Mouse (Mus musculus) gastrocnemius, postnatal 4 days (tissue): ENCODE results near the gene Fam168a. TPM values are rescaled to one million over a fixed set of nuclear protein-coding genes. Genes with fewer than 3 reads are reported as not detected.

ENCODE experiments used
- DNase-seq, 2 experiments: peaks; one replicate each; pipeline ENCODE4 v3.0.0; 2021 to 2022; ENCODE audit warnings: low spot score in 2 of 2, mixed read lengths in 2 of 2
- long read RNA-seq, 2 experiments: library from polyadenylated mRNA; stranded (forward); transcript quantifications; one replicate each; pipeline ENCODE4 v2.0.0; 2021
- total RNA-seq, 2 experiments: library from RNA; stranded (reverse); gene quantifications; 2 replicates each; pipeline ENCODE4 v1.2.3; 2021

Gene Fam168a
- 10 to 100 TPM; 65.7 to 67.8 TPM for total RNA-seq
- long read RNA-seq, experiment 1, full-length matches to known transcripts = 2 of 16 reads
- long read RNA-seq, experiment 1, partial matches to known transcripts = 0 of 16 reads
- long read RNA-seq, experiment 1, other reads (novel, unspliced or antisense) = 14 of 16 reads
- long read RNA-seq, experiment 2, full-length matches to known transcripts = 5 of 28 reads
- long read RNA-seq, experiment 2, partial matches to known transcripts = 21 of 28 reads
- long read RNA-seq, experiment 2, other reads (novel, unspliced or antisense) = 2 of 28 reads

DNA sequence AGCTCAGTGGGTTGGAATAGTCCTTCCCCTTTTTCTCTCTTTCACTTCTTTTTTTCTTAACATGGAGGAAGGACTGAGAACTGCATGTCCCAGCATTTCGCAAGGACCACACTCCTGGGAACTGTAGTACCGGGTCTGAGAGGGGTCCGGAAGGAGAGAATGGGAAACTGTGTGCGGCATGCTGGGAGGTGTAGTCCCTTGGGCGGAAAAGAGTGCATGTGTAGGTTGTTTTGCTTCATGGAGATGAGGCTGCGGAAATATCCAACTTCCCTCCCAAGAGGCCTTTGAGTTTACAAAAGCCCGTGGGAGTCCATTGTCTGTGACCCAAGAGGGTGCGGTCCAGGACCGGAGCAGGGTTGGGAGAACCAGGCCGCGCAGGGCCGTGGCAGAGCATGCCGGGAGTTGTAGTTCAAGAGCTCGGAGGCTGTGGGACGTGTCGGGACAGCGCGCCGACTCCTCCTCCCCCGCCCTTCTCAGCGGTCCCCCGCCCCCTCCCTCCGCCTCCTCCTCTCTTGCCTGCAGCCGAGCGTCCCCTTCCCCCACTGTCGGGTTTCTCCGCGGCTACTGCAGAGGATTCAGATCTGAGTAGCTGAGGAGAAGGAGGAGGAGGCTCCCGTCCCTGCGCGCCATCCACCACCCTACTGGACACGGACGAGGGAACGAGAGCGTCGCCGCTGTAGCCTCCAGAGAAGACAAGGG is at the start of gene Fam168a:
Fam168a (plus strand) TSS at position 493 of the 699 bp plus-strand sequence.
- peak; percentile 84 to 95 for DNase-seq

DNA sequence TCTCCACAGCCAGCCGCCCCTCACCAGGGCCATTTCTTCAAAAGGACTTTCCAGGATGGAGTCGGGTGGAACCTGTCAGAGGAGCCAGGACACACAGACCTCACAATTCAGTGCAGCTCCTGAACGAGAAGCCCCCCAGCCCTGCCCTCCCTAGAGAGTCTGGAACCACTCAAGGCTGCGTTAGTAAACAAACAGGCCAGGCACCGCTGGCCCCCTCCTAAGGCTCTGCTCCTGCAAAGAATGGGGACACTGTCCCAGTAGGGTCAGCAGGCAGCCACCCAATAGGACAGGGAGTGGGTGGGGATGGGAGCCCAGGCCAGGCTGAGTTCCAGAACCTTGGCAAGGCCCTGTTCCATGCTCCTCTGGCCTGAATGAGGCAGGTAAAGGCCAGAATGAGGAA is 49.7 kb upstream of the Fam168a start:
- no peak for DNase-seq

DNA sequence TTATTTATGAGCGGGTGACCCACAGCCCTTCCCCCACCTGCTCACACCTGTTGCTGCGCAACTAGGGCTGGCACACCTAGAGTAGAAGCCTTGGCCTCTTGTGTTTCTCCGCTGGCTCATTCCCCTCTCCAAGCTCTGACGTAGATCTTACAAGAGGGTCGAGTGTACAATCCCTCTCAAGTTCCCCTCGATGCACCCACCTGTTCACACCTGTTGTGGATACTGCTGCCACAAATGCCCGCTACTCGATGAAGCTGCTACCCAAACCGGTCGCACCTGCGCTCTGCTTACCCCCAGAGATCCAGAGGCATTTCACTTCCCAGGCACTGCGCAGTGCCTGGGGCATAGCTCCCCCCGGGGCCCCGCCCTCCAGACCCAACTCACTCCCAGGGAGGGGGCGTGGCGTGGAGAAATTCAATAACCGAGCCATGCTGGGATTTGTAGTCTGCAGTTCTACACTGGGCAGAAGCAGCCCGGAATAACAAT is 48.3 kb upstream of the Fam168a start:
- peak in 1 of 2 experiments; percentile 39 for DNase-seq

DNA sequence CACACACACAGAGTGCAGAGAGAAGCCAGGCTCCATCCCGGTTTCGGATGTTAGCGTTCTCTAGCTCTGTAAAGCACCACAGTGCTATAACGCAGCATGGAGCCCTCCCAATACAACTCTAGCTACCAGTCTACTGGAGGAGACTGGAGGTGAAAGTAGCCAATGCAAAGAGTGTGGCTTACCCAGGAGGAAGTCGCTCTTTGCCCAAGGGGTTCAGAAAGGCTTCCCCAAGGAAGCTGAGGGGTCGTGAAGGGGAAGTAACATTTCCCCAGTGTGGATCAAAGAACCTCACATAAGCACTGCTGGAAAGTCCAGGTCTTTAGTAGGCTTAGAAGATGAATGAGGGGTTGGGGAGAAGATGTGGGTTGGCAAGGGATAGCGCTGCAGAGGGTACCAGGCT is 45.2 kb upstream of the Fam168a start:
- DNase-seq = no peak

DNA sequence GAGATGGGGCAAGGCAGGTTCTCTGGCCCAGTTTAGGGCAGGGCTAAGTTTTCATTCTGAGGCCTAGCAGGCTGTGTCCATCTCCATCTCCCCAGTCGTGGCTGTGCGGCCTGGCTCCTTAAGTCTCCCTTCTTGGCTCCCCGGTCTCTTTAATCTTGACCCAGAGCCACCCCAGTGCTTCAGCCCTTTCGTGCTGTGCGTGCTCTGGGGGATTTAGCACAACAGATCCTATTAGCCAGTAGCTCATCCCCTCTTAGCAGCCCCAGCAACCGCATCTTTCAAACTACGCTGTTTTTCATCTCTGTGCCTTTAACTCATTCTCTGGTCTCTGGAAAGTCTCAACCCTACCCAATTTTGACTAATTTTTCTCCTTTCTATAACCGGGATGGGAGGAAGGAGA is 44.2 kb upstream of the Fam168a start, which contains the start of gene Plekhb1:
Plekhb1 (minus strand) TSS at position 184 of the 400 bp plus-strand sequence.
- no peak for DNase-seq

DNA sequence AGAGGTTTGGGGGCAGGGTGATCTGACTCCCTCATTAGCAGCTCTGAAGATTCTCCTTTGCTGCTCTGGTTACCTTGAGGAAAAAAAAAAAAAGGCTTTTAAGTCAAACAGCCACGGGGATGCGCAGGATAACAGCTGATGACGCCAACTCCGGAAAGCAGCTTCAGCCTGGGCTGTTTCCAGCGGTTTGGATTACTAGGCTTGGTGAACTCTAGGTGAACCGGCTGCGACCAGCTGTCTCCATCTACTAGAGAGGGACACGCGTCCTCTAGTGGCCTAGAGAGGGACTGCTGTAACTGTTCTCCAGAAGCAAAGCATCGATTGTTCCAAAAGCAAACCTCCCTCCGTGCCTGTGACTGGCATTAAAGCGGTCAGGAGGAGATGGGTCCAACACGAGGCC is 43.2 kb upstream of the Fam168a start:
- DNase-seq = peak; percentile 82 to 96

DNA sequence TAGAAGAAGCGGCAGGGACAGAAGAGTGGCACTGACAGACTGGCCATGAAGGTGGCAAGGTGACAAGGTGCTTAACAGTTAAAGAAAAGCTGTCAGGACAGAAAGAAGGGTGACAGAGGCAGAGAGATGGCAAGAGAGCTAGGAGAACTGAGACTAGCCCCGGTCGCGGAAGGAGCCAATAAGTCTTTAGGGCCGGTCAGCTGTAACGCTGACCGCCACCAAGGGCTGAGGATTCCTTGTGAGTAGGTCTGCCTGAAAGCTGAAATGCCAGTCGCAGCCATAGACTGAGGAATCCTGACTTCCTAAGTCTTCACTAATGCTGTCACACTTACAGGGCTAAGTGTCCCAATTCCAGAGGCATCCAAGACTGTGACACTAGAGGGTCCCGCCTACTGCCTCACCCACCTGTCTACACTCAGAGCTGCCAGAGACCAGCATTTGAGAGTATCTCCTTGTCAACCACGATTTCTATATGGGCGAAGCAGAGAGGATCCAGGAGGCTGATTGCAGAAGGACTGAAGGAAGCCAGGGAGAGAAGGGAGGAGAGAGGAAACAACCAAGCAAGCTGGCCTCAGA is 42.6 kb upstream of the Fam168a start:
- DNase-seq = no peak

DNA sequence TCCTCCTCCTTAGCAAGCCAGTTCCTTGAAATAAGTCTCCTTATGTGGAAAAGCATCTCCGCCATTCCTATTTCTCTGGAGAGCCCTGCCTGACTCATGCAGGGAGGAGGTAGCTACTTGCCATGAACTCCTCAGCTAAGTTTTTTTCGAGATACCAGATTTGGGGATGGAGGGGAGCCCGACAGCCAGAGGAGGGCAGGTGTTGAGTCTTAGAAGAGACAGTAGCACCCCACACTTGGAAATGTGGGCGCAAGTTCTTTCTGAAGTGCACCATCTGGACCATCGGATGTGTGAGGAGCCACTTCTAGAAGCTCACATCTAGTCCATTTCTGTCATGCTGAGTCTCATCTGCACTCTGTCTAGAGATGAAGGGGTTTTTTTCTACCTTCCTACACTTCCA is 35.8 kb upstream of the Fam168a start:
- no peak for DNase-seq

DNA sequence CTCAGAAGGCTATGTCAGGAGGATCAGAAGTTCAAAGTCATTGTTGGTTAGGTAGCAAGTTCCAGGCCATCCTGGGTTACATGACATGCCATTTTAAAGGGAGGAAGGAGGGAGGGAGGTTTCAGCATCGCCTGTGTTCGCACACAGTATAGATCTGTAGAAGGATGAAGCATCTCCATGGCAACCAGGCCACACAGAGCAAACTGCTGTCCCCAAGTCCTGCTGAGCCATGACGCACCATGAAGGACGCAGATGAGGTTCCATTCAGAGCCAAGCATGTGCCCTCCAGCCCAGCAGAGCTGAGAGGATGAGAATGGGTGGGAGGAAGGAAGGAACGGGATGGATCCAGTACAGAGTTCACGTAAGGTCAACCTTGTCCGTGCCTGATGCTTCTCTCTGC is 33.0 kb upstream of the Fam168a start:
- no peak for DNase-seq

DNA sequence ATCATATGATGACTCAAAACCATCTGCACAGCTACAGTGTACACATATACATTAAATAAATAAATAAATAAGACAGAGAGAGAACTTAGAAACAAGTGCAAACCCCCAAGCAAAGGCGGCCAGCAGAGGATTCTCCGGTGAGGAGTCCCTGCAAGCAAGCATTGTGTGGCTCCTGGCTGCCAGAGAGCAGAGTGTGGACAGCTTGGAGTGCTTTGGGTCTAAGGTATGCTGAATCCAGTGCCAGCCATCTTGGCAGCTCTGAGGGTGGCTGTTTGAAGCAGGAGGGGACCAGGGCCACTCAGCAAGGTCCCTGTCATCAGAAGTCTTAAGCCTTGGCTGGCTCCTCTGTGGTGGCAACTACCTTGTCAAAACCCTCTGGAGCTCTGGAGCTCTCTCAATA is 31.5 kb upstream of the Fam168a start:
- no peak for DNase-seq

DNA sequence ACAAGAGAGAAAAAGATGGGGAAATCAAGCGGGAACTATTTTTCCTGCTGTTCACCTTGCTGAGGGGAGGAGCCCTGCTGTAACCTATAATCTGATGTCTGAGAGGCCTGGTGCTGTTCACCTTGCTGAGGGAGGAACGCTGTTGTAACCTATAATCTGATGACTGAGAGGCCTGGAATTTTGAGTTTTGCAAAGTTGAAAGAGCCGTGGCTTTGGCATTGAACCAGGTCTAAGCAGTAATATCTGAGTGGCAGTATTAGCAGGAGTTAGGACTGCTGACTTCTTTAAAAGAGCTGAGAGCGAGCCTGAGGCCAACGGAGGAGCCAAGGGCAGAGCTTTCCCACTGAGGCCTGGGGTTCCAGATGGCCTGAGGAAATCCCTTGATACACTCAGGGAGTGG is 28.4 kb upstream of the Fam168a start:
- no peak for DNase-seq

DNA sequence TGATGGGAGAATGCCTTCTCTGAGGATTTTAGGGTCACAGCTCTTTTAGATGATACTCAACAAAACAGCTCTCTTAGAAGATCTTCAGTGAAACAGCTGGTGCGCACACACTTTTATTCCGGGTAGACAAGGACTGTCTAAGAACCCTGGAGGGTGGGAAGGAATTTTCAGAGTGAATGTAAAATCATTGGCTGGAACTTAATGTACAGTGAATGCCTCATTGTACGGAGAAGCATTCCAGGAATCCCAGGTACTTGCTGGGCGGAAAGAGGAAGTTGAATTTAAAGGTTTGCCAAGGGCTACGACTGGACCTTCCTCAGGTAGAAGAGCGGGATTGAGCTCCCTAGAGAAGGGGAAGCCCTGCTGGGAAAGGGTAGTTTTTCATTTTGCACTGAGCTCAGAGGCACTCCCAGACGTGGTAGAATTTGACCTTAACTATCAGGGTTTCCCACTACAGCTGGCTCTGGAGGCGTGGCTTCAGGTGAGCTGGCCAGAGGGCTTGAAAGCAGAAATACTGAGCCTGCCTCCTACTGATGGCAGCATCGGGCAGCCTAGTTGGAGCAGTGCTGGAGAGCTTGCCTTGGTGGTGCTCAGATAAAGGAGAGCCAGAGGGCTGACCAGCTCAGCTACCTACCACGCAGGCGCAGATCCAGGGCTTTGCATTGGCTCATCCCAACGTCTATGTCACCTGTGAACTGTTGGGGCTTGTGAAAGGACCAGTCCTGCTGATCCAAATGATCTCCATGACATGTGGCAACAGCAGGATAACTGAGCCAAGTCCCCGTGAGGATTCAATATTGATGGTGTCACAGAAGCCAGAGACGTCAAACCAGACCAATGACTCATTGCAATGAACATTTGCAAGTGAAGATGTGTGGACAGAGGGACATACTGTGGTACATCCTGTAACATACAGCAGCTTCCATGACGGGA is 27.2 kb upstream of the Fam168a start:
- DNase-seq = no peak

DNA sequence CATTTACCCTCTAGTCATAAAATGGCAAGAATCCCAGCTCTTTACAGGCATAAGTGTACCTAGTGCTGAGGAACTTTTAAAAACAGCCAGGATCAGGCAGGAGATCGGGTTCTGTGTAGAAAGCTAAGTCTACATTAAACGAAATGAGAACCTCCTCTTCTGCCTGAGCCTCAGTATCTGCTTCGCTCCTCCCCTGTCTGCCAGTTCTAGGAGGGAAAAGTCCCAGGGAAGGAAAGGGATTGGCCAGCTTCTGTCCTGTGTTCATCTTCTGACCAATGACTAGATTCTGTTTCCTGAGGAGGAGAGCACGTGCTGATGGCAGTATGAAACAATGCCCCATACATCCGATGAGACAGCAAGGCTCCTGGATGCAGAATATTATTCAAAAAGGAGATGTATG is 25.3 kb upstream of the Fam168a start:
- no peak for DNase-seq

DNA sequence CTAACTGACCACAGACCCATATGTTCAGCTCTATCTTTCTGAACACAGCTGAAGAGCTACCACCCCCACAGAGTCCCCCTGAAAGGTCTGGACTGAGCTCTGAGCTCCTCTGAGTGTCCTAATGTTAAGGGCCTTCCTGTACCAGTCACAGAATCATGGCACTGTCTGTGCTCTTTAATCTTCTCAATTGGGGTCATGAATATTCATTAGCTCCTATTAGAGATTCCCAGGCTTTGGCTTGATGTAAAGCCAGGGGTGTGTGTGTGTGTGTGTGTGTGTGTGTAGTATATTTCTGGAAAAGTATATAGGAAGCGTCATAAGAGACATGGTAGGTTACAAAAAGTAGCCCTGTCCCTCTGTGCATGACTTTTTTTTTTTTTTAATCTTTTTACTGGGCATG is 23.2 kb upstream of the Fam168a start:
- no peak for DNase-seq

DNA sequence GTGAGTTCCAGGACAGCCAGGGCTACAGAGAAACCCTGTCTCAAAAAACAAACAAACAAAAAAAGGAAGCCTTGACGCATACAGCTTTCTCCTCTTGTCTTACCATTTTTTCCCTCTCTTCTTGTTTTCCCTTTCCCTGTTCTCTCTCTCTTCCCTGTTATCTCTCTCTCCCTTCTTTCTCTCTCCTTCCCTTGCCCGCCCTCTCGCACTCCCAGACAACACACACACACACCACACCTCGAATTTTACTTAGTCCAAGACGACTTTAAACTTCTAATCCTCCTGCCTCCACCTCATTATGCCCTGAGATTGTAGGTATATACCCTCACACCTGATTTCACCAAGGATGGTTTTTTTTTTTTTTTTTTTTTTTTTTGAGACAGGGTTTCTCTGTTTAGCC is 22.4 kb upstream of the Fam168a start:
- DNase-seq = no peak

DNA sequence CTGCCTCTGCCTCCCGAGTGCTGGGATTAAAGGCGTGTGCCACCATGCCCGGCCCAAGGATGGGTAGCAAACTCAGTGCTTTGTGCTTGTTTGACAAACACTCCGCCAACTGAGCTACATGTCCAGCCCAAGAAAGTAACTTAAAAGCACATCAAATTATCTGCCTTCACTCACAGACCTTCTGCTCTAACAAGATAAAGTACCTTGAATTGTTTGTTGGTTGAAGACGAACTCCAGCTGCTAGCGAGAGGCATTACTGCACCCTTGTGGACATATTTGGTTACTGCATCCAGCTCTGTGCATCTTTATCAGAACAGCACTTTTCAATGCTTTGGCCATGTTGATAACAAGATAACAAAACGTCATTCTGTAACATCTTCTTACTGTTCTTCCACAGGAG is 21.9 kb upstream of the Fam168a start:
- DNase-seq = peak in 1 of 2 experiments; percentile 60

DNA sequence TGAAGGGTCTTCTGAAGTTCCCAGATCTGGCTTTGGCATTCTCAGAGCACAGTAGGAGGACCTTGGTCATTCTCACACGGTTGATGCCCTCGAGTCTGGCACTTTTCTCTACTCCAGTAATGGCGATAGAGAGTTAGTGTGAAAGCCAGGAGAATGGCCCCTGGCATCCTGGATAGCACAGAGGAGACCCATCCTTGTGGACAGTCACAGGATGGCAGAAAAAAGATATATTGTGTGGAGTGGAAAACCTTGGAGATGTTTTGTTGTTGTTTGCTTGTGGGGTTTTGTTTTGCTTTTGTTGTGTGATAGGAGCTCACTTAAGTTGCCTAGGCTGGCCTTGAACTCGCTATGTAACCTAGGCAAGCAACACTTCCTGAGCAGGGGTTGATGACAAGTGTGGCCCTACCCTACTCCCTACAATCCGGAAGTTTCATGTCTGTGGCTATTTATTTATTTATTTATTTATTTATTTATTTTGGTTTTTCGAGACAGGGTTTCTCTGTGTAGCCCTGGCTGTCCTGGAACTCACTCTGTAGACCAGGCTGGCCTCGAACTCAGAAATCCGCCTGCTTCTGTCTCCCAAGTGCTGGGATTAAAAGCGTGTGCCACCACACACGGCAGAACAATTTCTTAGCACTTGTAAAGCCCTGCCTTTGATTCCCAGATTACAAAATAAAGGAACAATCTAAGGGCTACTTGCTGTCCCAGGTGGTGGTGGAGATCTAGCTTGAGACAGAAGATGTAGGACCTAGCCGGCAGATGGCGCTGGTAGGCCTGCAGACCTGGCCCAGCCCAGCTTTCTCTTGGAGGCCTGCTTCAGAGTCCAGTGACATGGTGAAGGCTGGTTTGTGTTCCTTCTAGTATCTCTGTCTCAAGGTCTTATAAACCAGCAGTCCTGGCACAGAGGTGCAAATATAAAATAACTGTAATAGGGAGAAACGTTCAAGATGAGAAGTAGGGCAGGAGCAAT is 21.1 kb upstream of the Fam168a start:
- DNase-seq = peak; percentile 45 to 78

DNA sequence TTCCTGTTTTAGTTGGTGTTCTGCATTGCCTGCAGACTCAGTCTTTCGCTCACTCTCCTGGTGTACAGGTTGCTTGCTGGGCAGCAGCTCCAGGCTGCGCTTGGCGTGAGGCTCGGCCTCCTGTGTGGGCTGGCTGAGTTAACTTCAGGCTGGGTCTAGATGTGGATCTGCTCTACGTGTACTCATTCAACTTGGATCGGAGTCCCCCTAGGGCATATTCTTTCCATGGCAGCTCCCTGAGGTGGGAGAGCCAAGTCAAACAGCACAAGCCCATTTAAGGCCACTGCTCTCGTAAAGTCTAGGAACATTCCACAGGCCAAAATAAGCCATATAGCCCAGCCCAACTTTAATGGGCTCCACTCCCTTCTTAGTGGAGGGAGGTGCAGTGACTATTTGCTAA is 18.0 kb upstream of the Fam168a start:
- DNase-seq = no peak

DNA sequence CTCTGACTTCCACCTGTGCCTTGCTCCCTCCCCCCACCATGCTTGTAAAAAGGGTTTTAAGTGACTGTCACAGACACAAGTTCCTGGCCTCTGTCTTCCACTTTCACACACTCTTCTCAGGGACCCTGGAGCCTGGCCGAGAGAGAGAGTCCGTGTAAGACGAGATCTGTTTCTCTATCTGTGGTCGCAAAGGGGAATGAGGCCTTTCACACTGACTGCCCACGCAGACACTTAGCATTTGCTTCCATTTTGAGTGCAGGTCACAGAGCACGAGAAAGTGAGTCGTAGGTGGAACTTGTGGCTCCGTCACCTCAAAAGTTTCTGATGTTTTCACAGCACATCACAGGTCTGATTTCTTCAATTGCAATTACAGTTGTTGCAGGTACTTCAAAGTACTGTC is 13.2 kb upstream of the Fam168a start:
- DNase-seq = no peak
